Mouse (Mus musculus): ENCODE results near the gene Ccdc96. TPM values are rescaled to one million over a fixed set of nuclear protein-coding genes. Genes with fewer than 3 reads are reported as not detected.

Ccdc96 gene
- total RNA-seq, 2 experiments from 2014 or later = 0.91 to 1.3 TPM

DNA sequence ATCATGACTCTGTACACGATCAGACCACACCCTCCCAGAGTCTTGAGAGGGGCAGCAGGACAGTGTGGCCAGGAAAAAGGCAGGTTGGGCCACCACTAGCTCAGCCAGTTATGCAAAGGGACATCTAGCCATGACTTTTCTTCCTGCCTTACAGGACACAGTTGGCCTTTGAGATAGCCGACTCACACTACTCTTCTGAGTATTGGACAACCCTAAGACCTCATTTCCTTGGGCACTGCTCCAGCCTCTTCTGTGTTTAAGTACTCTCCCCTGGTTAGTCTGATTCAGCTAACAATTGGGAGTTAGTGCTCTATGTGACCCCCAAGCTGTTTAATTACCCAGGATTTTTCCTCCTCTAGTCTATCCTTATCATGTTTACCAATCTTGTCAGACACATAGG is 4.7 kb upstream of the Ccdc96 start:
- no peak for DNase-seq (ENCODE audit: low spot score in 2 of 2)
- TF ChIP-seq CTCF (conservative IDR thresholded peaks at IDR 0.05) = no peak
- H3K4me3 ChIP-seq = no peak overlapping the region

DNA sequence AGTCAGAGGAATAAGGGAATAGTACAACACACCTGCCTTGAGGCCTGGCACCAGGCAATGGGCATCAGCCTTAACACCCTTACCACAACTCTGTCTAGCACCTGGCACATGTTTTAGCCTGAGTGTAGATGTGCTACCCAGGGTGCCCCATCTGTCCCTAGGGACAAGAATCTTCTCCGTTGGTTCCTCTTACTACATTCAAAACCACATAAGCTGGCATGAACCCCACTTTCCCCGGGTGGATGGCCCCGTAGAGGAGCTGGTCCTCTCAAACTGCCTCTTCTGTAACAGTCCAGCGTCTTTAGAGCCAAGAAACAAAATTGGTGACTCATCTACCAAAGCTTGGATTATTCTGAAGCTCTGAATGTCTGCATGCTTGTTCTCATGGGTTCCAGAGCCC is 4.0 kb upstream of the Ccdc96 start:
- no peak for DNase-seq (ENCODE audit: low spot score in 2 of 2)
- TF ChIP-seq CTCF (conservative IDR thresholded peaks at IDR 0.05) = no peak
- no peak overlapping the region for H3K4me3 ChIP-seq
- 0 out of 2 replicates have a peak overlapping the region, but pooled peaks have one; percentile 15 for H3K27ac ChIP-seq

More for the DNA sequence above, 4.7 kb upstream of the Ccdc96 start:
- peak overlapping the region; percentile 32; the same call in 1 of the 2 replicates for H3K27ac ChIP-seq

- no peak overlapping the region for H3K4me3 ChIP-seq
- no peak overlapping the region for H3K27ac ChIP-seq
- no peak for DNase-seq (ENCODE audit: low spot score in 2 of 2)
- TF ChIP-seq CTCF (conservative IDR thresholded peaks at IDR 0.05) = peak; percentile 56
These were observed 3.3 kb upstream of the Ccdc96 start for GRCm38 (mm10) chr5:36481114-36481513.

- Histone ChIP-seq H3K4me3 (peak overlapping the region; percentile 95), H3K27ac (peak overlapping the region; percentile 95)
- no peak for TF ChIP-seq CTCF (conservative IDR thresholded peaks at IDR 0.05)
- no peak for DNase-seq (ENCODE audit: low spot score in 2 of 2)
These were observed 936 bp upstream of the Ccdc96 start for GRCm38 (mm10) chr5:36483203-36484101.

DNA sequence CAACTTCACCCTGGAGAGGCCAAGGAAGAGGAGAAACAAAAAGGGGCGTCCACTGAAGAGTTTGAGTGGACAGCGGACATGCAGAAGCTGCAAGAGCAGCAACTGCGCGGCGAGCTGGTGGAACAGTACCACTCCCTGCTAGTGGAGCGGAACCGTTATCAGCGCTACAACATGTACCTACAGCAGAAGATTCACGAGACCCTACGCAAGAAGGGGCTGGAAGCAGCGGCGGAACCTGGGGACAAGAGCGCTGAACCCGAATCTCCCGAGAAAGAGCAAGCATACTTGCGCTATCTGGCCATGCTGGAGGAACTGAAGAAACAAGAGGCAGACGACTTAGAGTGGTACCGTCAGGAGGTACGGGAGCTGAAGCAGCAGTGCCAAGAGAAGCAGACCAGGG is 918 bp downstream of the Ccdc96 start:
- Histone ChIP-seq H3K4me3 (peak overlapping the region; percentile 74), H3K27ac (no peak overlapping the region)
- TF ChIP-seq CTCF (conservative IDR thresholded peaks at IDR 0.05) = no peak
- DNase-seq (ENCODE audit: low spot score in 2 of 2) = no peak

- Histone ChIP-seq H3K4me3 (no peak overlapping the region), H3K27ac (no peak overlapping the region)
- DNase-seq (ENCODE audit: low spot score in 2 of 2) = no peak
- peak; percentile 71 for TF ChIP-seq CTCF (conservative IDR thresholded peaks at IDR 0.05)
These were observed 4.8 kb downstream of the Ccdc96 start for GRCm38 (mm10) chr5:36489225-36489624.

GRCm38 (mm10) chr5:36493919-36494318 is 9.5 kb downstream of the Ccdc96 start:
- no peak for TF ChIP-seq CTCF (conservative IDR thresholded peaks at IDR 0.05)
- peak; percentile 53 to 82 for DNase-seq (ENCODE audit: low spot score in 2 of 2)
- Histone ChIP-seq H3K4me3 (no peak overlapping the region), H3K27ac (peak overlapping the region; percentile 68)

- no peak for DNase-seq (ENCODE audit: low spot score in 2 of 2)
- Histone ChIP-seq H3K4me3 (no peak overlapping the region), H3K27ac (peak overlapping the region; percentile 58)
- TF ChIP-seq CTCF (conservative IDR thresholded peaks at IDR 0.05) = no peak
These were observed 10.3 kb downstream of the Ccdc96 start for GRCm38 (mm10) chr5:36494709-36495108.

GRCm38 (mm10) chr5:36505235-36505634 is 20.8 kb downstream of the Ccdc96 start:
- Histone ChIP-seq H3K27ac (no peak overlapping the region), H3K4me3 (no peak overlapping the region)
- TF ChIP-seq CTCF (conservative IDR thresholded peaks at IDR 0.05) = no peak
- no peak for DNase-seq (ENCODE audit: low spot score in 2 of 2)

DNA sequence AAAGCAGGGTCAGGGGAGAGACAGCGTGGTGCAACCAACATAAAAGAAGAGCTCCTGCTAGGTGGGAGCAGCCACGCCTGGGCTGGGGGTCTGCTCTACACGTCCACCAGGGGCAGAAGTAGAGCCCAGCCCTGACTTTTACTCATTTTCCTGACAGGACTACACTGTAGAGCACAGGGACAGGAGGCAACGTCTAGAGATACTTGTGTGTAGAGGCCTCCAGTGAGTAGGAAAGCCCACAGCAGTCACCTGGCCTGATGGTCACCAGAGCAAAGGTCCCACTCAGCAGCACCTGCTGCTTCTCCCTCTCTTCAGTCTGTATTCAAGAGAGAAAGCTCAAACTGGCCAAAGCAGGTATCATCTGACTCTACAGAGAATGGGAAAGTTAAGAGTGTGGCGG is 21.3 kb downstream of the Ccdc96 start:
- Histone ChIP-seq H3K27ac (no peak overlapping the region), H3K4me3 (no peak overlapping the region)
- DNase-seq (ENCODE audit: low spot score in 2 of 2) = no peak
- TF ChIP-seq CTCF (conservative IDR thresholded peaks at IDR 0.05) = no peak

DNA sequence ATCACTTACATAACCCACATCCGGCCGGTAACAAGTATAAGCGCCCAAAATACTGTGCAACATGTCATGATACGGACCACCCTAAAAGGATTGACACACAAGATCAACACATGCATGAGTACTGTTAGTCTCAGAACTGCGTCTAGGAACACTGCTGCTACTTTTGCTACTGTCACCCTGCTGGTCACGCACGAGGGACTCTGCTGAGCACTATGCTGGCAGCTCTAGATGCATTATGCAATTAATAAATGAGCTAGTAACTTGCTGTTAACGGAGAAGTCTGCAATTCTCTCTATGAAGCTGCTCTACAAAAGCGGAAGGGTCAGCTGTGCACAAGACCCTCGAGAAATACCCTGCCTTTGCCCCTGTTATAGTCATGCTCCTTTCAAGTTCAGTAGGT is 24.0 kb downstream of the Ccdc96 start:
- DNase-seq (ENCODE audit: low spot score in 2 of 2) = no peak
- TF ChIP-seq CTCF (conservative IDR thresholded peaks at IDR 0.05) = no peak
- Histone ChIP-seq H3K4me3 (no peak overlapping the region), H3K27ac (no peak overlapping the region; the same call in 1 of the 2 replicates)

DNA sequence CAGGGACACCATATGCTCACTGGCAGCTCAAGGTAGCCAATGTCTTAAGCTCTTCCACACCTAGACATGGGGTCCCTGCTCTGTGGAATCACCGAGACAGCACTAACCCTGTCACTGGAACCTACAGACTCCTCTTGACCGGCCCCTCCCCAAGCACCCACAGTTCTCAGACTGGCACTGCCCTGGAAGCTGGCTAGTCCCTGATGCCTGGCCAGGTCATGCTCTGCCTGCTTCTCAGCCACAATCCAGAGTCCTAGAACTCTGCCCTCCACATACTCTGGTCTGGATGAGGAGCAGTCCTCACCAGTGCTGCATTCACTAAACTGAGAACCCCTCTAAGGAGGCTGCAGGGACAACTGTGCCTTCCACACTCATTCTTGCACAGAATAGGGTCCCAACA is 26.6 kb downstream of the Ccdc96 start:
- TF ChIP-seq CTCF (conservative IDR thresholded peaks at IDR 0.05) = no peak
- DNase-seq (ENCODE audit: low spot score in 2 of 2) = no peak
- Histone ChIP-seq H3K27ac (no peak overlapping the region; the same call in 1 of the 2 replicates), H3K4me3 (no peak overlapping the region)

DNA sequence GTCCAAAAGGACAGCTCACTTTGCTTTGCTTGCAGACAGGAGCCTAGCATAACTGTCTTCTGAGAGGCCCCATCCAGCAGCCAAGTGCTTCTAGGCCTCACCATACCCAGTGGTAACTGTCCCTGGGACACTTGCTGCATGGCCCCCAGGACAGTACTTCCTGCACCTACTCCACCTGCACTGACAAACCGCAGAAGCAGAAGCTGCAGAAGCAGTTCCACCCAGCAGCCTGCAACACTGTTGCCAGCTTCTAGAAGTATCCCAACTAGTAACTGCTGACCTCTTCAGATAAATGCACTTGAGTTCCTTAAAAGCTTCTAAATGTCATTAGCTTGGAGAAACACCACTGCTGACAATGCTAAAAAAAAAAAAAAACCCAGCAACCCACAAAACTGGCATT is 30.7 kb downstream of the Ccdc96 start:
- H3K27ac ChIP-seq = peak overlapping the region; percentile 85
- TF ChIP-seq CTCF (conservative IDR thresholded peaks at IDR 0.05) = no peak
- no peak overlapping the region for H3K4me3 ChIP-seq
- no peak for DNase-seq (ENCODE audit: low spot score in 2 of 2)

GRCm38 (mm10) chr5:36515558-36515957 is 31.2 kb downstream of the Ccdc96 start:
- DNase-seq (ENCODE audit: low spot score in 2 of 2) = peak; percentile 25 to 44
- Histone ChIP-seq H3K4me3 (no peak overlapping the region), H3K27ac (peak overlapping the region; percentile 85)
- TF ChIP-seq CTCF (conservative IDR thresholded peaks at IDR 0.05) = no peak
